Mouse (Mus musculus): ENCODE results near the gene Habp2. TPM values are rescaled to one million over a fixed set of nuclear protein-coding genes. Genes with fewer than 3 reads are reported as not detected.

Gene Habp2
- polyA plus RNA-seq, 1 experiment = not detected

- Histone ChIP-seq H3K9me3 (replicated peaks; ENCODE audit: control insufficient read depth, insufficient read depth, low read length, poor library complexity, severe bottlenecking) (no peaks in the 10 kb centered on the region), H3K4me1 (ENCODE audit: control insufficient read depth, insufficient read depth, low read length) (no peaks in the 10 kb centered on the region), H3K36me3 (ENCODE audit: control insufficient read depth, insufficient read depth, low read length, poor library complexity, severe bottlenecking) (no peaks in the 10 kb centered on the region), H3K27ac (ENCODE audit: insufficient read depth, low read length) (no peak overlapping the region), H3K4me3 (ENCODE audit: low read depth, low read length) (no peak overlapping the region), H3K27me3 (ENCODE audit: control insufficient read depth, insufficient read depth, low read length, poor library complexity, severe bottlenecking) (no peaks in the 10 kb centered on the region), H3K9ac (ENCODE audit: low read depth, poor library complexity, severe bottlenecking) (no peak overlapping the region)
- TF ChIP-seq POLR2A (IDR thresholded peaks at IDR 0.05; ENCODE audit: insufficient read depth, low read length) (no peak), EP300 (IDR thresholded peaks at IDR 0.05; ENCODE audit: insufficient read depth, low read depth, low read length) (no peak), CTCF (IDR thresholded peaks at IDR 0.05; ENCODE audit: low read depth, low read length) (no peak)
Observed at GRCm38 (mm10) chr19:56343869-56344563, 57.1 kb downstream of the Habp2 start.

GRCm38 (mm10) chr19:56346016-56346415 lies 59.1 kb downstream of the Habp2 start:
- Histone ChIP-seq H3K27me3 (ENCODE audit: control insufficient read depth, insufficient read depth, low read length, poor library complexity, severe bottlenecking) (no peaks in the 10 kb centered on the region), H3K9ac (ENCODE audit: low read depth, poor library complexity, severe bottlenecking) (no peak overlapping the region), H3K4me3 (ENCODE audit: low read depth, low read length) (no peak overlapping the region), H3K36me3 (ENCODE audit: control insufficient read depth, insufficient read depth, low read length, poor library complexity, severe bottlenecking) (no peaks in the 10 kb centered on the region), H3K27ac (ENCODE audit: insufficient read depth, low read length) (no peak overlapping the region), H3K4me1 (ENCODE audit: control insufficient read depth, insufficient read depth, low read length) (no peaks in the 10 kb centered on the region), H3K9me3 (replicated peaks; ENCODE audit: control insufficient read depth, insufficient read depth, low read length, poor library complexity, severe bottlenecking) (no peaks in the 10 kb centered on the region)
- TF ChIP-seq POLR2A (IDR thresholded peaks at IDR 0.05; ENCODE audit: insufficient read depth, low read length) (no peak), EP300 (IDR thresholded peaks at IDR 0.05; ENCODE audit: insufficient read depth, low read depth, low read length) (no peak), CTCF (IDR thresholded peaks at IDR 0.05; ENCODE audit: low read depth, low read length) (peak; percentile 26)

GRCm38 (mm10) chr19:56346750-56347149 lies 59.8 kb downstream of the Habp2 start:
- Histone ChIP-seq H3K9ac (ENCODE audit: low read depth, poor library complexity, severe bottlenecking) (no peak overlapping the region), H3K4me1 (ENCODE audit: control insufficient read depth, insufficient read depth, low read length) (no peaks in the 10 kb centered on the region), H3K36me3 (ENCODE audit: control insufficient read depth, insufficient read depth, low read length, poor library complexity, severe bottlenecking) (no peaks in the 10 kb centered on the region), H3K27me3 (ENCODE audit: control insufficient read depth, insufficient read depth, low read length, poor library complexity, severe bottlenecking) (no peaks in the 10 kb centered on the region), H3K9me3 (replicated peaks; ENCODE audit: control insufficient read depth, insufficient read depth, low read length, poor library complexity, severe bottlenecking) (no peaks in the 10 kb centered on the region), H3K4me3 (ENCODE audit: low read depth, low read length) (no peak overlapping the region), H3K27ac (ENCODE audit: insufficient read depth, low read length) (no peak overlapping the region)
- TF ChIP-seq CTCF (IDR thresholded peaks at IDR 0.05; ENCODE audit: low read depth, low read length) (no peak), POLR2A (IDR thresholded peaks at IDR 0.05; ENCODE audit: insufficient read depth, low read length) (no peak), EP300 (IDR thresholded peaks at IDR 0.05; ENCODE audit: insufficient read depth, low read depth, low read length) (no peak)

- TF ChIP-seq EP300 (IDR thresholded peaks at IDR 0.05; ENCODE audit: insufficient read depth, low read depth, low read length) = no peak
- no peak for TF ChIP-seq POLR2A (IDR thresholded peaks at IDR 0.05; ENCODE audit: insufficient read depth, low read length)
- TF ChIP-seq CTCF (IDR thresholded peaks at IDR 0.05; ENCODE audit: low read depth, low read length) = peak; percentile 51
- no peak overlapping the region for H3K27ac ChIP-seq (ENCODE audit: insufficient read depth, low read length)
- H3K9me3 ChIP-seq (replicated peaks; ENCODE audit: control insufficient read depth, insufficient read depth, low read length, poor library complexity, severe bottlenecking) = no peaks in the 10 kb centered on the region
- H3K4me1 ChIP-seq (ENCODE audit: control insufficient read depth, insufficient read depth, low read length) = no peaks in the 10 kb centered on the region
- H3K9ac ChIP-seq (ENCODE audit: low read depth, poor library complexity, severe bottlenecking) = no peak overlapping the region
- H3K4me3 ChIP-seq (ENCODE audit: low read depth, low read length) = no peak overlapping the region
- H3K27me3 ChIP-seq (ENCODE audit: control insufficient read depth, insufficient read depth, low read length, poor library complexity, severe bottlenecking) = no peaks in the 10 kb centered on the region
- no peaks in the 10 kb centered on the region for H3K36me3 ChIP-seq (ENCODE audit: control insufficient read depth, insufficient read depth, low read length, poor library complexity, severe bottlenecking)
Observed at GRCm38 (mm10) chr19:56349295-56349694, 62.4 kb downstream of the Habp2 start.

- TF ChIP-seq POLR2A (IDR thresholded peaks at IDR 0.05; ENCODE audit: insufficient read depth, low read length) (no peak), CTCF (IDR thresholded peaks at IDR 0.05; ENCODE audit: low read depth, low read length) (no peak), EP300 (IDR thresholded peaks at IDR 0.05; ENCODE audit: insufficient read depth, low read depth, low read length) (no peak)
- no peaks in the 10 kb centered on the region for H3K9me3 ChIP-seq (replicated peaks; ENCODE audit: control insufficient read depth, insufficient read depth, low read length, poor library complexity, severe bottlenecking)
- H3K4me3 ChIP-seq (ENCODE audit: low read depth, low read length) = no peak overlapping the region
- H3K9ac ChIP-seq (ENCODE audit: low read depth, poor library complexity, severe bottlenecking) = no peak overlapping the region
- H3K36me3 ChIP-seq (ENCODE audit: control insufficient read depth, insufficient read depth, low read length, poor library complexity, severe bottlenecking) = no peaks in the 10 kb centered on the region
- no peaks in the 10 kb centered on the region for H3K4me1 ChIP-seq (ENCODE audit: control insufficient read depth, insufficient read depth, low read length)
- no peaks in the 10 kb centered on the region for H3K27me3 ChIP-seq (ENCODE audit: control insufficient read depth, insufficient read depth, low read length, poor library complexity, severe bottlenecking)
- H3K27ac ChIP-seq (ENCODE audit: insufficient read depth, low read length) = no peak overlapping the region
Observed at GRCm38 (mm10) chr19:56353689-56354088, 66.8 kb downstream of the Habp2 start.

- Histone ChIP-seq H3K4me1 (ENCODE audit: control insufficient read depth, insufficient read depth, low read length) (no peaks in the 10 kb centered on the region), H3K9ac (ENCODE audit: low read depth, poor library complexity, severe bottlenecking) (no peak overlapping the region), H3K4me3 (ENCODE audit: low read depth, low read length) (no peak overlapping the region), H3K27ac (ENCODE audit: insufficient read depth, low read length) (no peak overlapping the region), H3K36me3 (ENCODE audit: control insufficient read depth, insufficient read depth, low read length, poor library complexity, severe bottlenecking) (no peaks in the 10 kb centered on the region), H3K27me3 (ENCODE audit: control insufficient read depth, insufficient read depth, low read length, poor library complexity, severe bottlenecking) (no peaks in the 10 kb centered on the region), H3K9me3 (replicated peaks; ENCODE audit: control insufficient read depth, insufficient read depth, low read length, poor library complexity, severe bottlenecking) (no peaks in the 10 kb centered on the region)
- no peak for TF ChIP-seq CTCF (IDR thresholded peaks at IDR 0.05; ENCODE audit: low read depth, low read length)
Observed at GRCm38 (mm10) chr19:56355201-56355600, 68.3 kb downstream of the Habp2 start.
